Mouse (Mus musculus): ENCODE results near the gene Dct.

DNA sequence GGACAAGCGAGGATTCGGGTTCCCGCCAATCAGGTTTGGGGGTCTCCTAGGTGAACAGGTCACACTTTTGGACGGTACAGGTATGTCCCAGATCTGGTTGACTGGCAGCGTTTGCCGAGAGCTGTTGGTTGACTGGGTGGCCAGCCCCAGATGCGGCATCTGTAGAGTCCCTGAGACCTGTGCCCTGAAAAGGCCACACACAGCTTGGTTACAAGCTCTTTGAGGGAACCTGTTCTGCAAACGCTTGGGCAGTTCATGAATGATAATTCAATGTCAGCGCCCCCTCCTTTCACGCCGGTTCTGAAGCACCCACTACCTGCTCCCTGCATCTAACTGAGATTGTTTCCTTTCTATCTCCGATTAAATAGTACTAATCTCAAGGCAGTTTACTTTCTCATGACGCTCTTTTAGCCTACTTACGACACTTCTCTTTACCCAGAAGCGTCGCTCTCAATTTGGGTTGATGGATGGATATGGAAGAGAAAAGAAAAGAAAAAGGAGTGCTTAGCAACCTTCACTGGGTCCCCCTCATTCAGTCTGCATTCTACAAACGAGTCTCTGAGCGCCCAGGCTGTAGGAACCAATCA is 37.9 kb upstream of the Dct start:
- TF ChIP-seq CTCF (IDR thresholded peaks at IDR 0.05; ENCODE audit: insufficient read depth, low read length) (no peak), POLR2A (IDR thresholded peaks at IDR 0.05; ENCODE audit: borderline replicate concordance, extremely low read depth, low read depth, low read length) (no peak)
